7 mouse cellular contexts compared by ENCODE assay signal in genomic region chr8:26770424-26770886, GRCm38 (mm10).
DNase-seq lines count a peak whose midpoint lies in the region; ATAC-seq and TF ChIP-seq lines count a peak whose summit lies in the region.

No protein-coding gene starts in this region.

- 19% methylated on average over 16 of the region's 16 CpGs for WGBS in liver, postnatal 0 days (ENCODE audit: insufficient replicate concordance)
- 35% methylated on average over 16 of the region's 16 CpGs for WGBS in hindbrain, embryonic 16.5 days
- WGBS in neural tube, embryonic 12.5 days = 4% methylated on average over 16 of the region's 16 CpGs

- H3K9me3 ChIP-seq in liver, postnatal 0 days (ENCODE audit: low read length) = no peaks in the 10 kb centered on the region
- H3K9me3 ChIP-seq in hindbrain, embryonic 16.5 days (ENCODE audit: control insufficient read depth, low read length) = no peaks in the 10 kb centered on the region
- H3K9me3 ChIP-seq in neural tube, embryonic 12.5 days = no peaks in the 10 kb centered on the region

- intact Hi-C loops in left cerebral cortex, postnatal 10 days (cut with DNase I) = no loop called here

- no peaks in the 10 kb centered on the region for H3K4me1 ChIP-seq in liver, postnatal 0 days (ENCODE audit: insufficient read depth)
- H3K4me1 ChIP-seq in hindbrain, embryonic 16.5 days (ENCODE audit: control insufficient read depth, insufficient read depth, low read depth, low read length) = peaks cover 7% of the 10 kb centered on the region
- peaks cover 14% of the 10 kb centered on the region for H3K4me1 ChIP-seq in neural tube, embryonic 12.5 days

- no peak for ATAC-seq in liver, postnatal 0 days
- peak; percentile 87 for ATAC-seq in hindbrain, embryonic 16.5 days
- peak; percentile 91 for ATAC-seq in neural tube, embryonic 12.5 days (ENCODE audit: low FRiP score, low read depth)

- no peak overlapping the region for H3K4me2 ChIP-seq in liver, postnatal 0 days (ENCODE audit: low read depth, low read length)
- H3K4me2 ChIP-seq in hindbrain, embryonic 16.5 days (ENCODE audit: low read length) = peak overlapping the region; percentile 46
- peak overlapping the region; percentile 56 for H3K4me2 ChIP-seq in neural tube, embryonic 12.5 days (replicated peaks)

- no peaks in the 10 kb centered on the region for H3K36me3 ChIP-seq in liver, postnatal 0 days (replicated peaks; ENCODE audit: insufficient read depth, low read length)
- no peaks in the 10 kb centered on the region for H3K36me3 ChIP-seq in hindbrain, embryonic 16.5 days (ENCODE audit: control insufficient read depth, insufficient read depth, low read length)
- no peaks in the 10 kb centered on the region for H3K36me3 ChIP-seq in neural tube, embryonic 12.5 days

- DNase-seq in liver = peak; percentile 28
- no peak for DNase-seq in liver, postnatal 0 days
- peak; percentile 72 for DNase-seq in embryo, embryonic 9.5 days (ENCODE audit: extremely low spot score)
- no peak for DNase-seq in left cerebral cortex, postnatal 10 days (ENCODE audit: extremely low spot score in 1 of 2, low spot score in 2 of 2)
- no peak for DNase-seq in urinary bladder, postnatal 10 days (ENCODE audit: low spot score)

- TF ChIP-seq EP300 in liver, postnatal 0 days (IDR thresholded peaks at IDR 0.05; ENCODE audit: low read depth) = no peak

- no peak overlapping the region for H3K27ac ChIP-seq in liver, postnatal 0 days (ENCODE audit: low read depth)
- H3K27ac ChIP-seq in hindbrain, embryonic 16.5 days (ENCODE audit: low read depth, low read length) = no peak overlapping the region
- H3K27ac ChIP-seq in neural tube, embryonic 12.5 days = no peak overlapping the region

- no peaks in the 10 kb centered on the region for H3K27me3 ChIP-seq in liver, postnatal 0 days (ENCODE audit: insufficient read depth, low read length)
- no peaks in the 10 kb centered on the region for H3K27me3 ChIP-seq in hindbrain, embryonic 16.5 days (replicated peaks; ENCODE audit: control insufficient read depth, insufficient read depth, low read length)
- no peaks in the 10 kb centered on the region for H3K27me3 ChIP-seq in neural tube, embryonic 12.5 days (replicated peaks)

- no peak for TF ChIP-seq CTCF in liver, postnatal 0 days (IDR thresholded peaks at IDR 0.05; ENCODE audit: low read depth)

- H3K9ac ChIP-seq in liver, postnatal 0 days (replicated peaks) = no peak overlapping the region
- 0 out of 2 replicates have a peak overlapping the region, but pooled peaks have one; percentile 24 for H3K9ac ChIP-seq in hindbrain, embryonic 16.5 days (ENCODE audit: low read depth, low read length)
- no peak overlapping the region for H3K9ac ChIP-seq in neural tube, embryonic 12.5 days

- no peak overlapping the region for H3K4me3 ChIP-seq in liver, postnatal 0 days (ENCODE audit: low read depth, low read length)
- H3K4me3 ChIP-seq in hindbrain, embryonic 16.5 days (ENCODE audit: low read length) = no peak overlapping the region; the same call in 1 of the 2 replicates
- peak overlapping the region; percentile 12; the same call in 1 of the 2 replicates for H3K4me3 ChIP-seq in neural tube, embryonic 12.5 days

Comparison
In these comparisons a context has a peak if more than half of its experiments do, and no peak if none do; other contexts are left out.
1. DNase-seq: peak in liver (single experiment) and embryo, embryonic 9.5 days (single experiment); none in liver, postnatal 0 days (single experiment), left cerebral cortex, postnatal 10 days (0 of 2) and urinary bladder, postnatal 10 days (single experiment).